Mouse (Mus musculus): ENCODE results near the gene Sult1a1. TPM values are rescaled to one million over a fixed set of nuclear protein-coding genes. Genes with fewer than 3 reads are reported as not detected.

Sult1a1 gene
- polyA plus RNA-seq, 1 experiment from 2014 or later = 3.5 TPM

Other genes with a start within 250 kb of the Sult1a1 start
- 24.6 and 27.6 TPM in 2 replicates for gene Rabep2, start 247.7 kb downstream of the Sult1a1 start, polyA plus RNA-seq (2014; fragmentation: Nextera tagmentation; extraction: Ambion mirVana)
- 0.16 TPM in 1 of 2 replicates, not detected in the other for gene Atp2a1, start 213.3 kb downstream of the Sult1a1 start, polyA plus RNA-seq (2014; fragmentation: Nextera tagmentation; extraction: Ambion mirVana)
- gene Sh2b1, start 201.0 kb downstream of the Sult1a1 start, polyA plus RNA-seq (2014; fragmentation: Nextera tagmentation; extraction: Ambion mirVana) = 40.9 and 41.4 TPM in 2 replicates
- 188 and 192 TPM in 2 replicates for gene Tufm, start 189.1 kb downstream of the Sult1a1 start, polyA plus RNA-seq (2014; fragmentation: Nextera tagmentation; extraction: Ambion mirVana)
- 44.4 and 50.7 TPM in 2 replicates for gene Atxn2l, start 173.0 kb downstream of the Sult1a1 start, polyA plus RNA-seq (2014; fragmentation: Nextera tagmentation; extraction: Ambion mirVana)
- gene Eif3c, start 110.0 kb downstream of the Sult1a1 start, polyA plus RNA-seq (2014; fragmentation: Nextera tagmentation; extraction: Ambion mirVana) = 184 and 188 TPM in 2 replicates
- 0.60 and 1.1 TPM in 2 replicates for gene Apobr, start 91.5 kb downstream of the Sult1a1 start, polyA plus RNA-seq (2014; fragmentation: Nextera tagmentation; extraction: Ambion mirVana)
- gene Cln3, start 90.6 kb downstream of the Sult1a1 start, polyA plus RNA-seq (2014; fragmentation: Nextera tagmentation; extraction: Ambion mirVana) = 24.3 and 30.3 TPM in 2 replicates
- not detected in 2 replicates for gene Il27, start 81.5 kb downstream of the Sult1a1 start, polyA plus RNA-seq (2014; fragmentation: Nextera tagmentation; extraction: Ambion mirVana)
- 6.6 and 27.3 TPM in 2 replicates for gene Nupr1, start 45.6 kb downstream of the Sult1a1 start, polyA plus RNA-seq (2014; fragmentation: Nextera tagmentation; extraction: Ambion mirVana)
- gene Sgf29, start 27.1 kb downstream of the Sult1a1 start, polyA plus RNA-seq (2014; fragmentation: Nextera tagmentation; extraction: Ambion mirVana) = 53.4 and 64.5 TPM in 2 replicates
- gene Bola2, start 19.0 kb upstream of the Sult1a1 start, polyA plus RNA-seq (2014; fragmentation: Nextera tagmentation; extraction: Ambion mirVana) = 140 and 159 TPM in 2 replicates
- 7.1 and 8.4 TPM in 2 replicates for gene Slx1b, start 19.4 kb upstream of the Sult1a1 start, polyA plus RNA-seq (2014; fragmentation: Nextera tagmentation; extraction: Ambion mirVana)
- 35.1 and 35.9 TPM in 2 replicates for gene Coro1a, start 31.4 kb upstream of the Sult1a1 start, polyA plus RNA-seq (2014; fragmentation: Nextera tagmentation; extraction: Ambion mirVana)
- 101 and 104 TPM in 2 replicates for gene Mapk3, start 83.2 kb upstream of the Sult1a1 start, polyA plus RNA-seq (2014; fragmentation: Nextera tagmentation; extraction: Ambion mirVana)
- 3.6 and 3.9 TPM in 2 replicates for gene Gdpd3, start 89.9 kb upstream of the Sult1a1 start, polyA plus RNA-seq (2014; fragmentation: Nextera tagmentation; extraction: Ambion mirVana)
- gene Ypel3, start 100.5 kb upstream of the Sult1a1 start, polyA plus RNA-seq (2014; fragmentation: Nextera tagmentation; extraction: Ambion mirVana) = 105 and 106 TPM in 2 replicates
- 0.36 and 0.47 TPM in 2 replicates for gene Tbx6, start 105.1 kb upstream of the Sult1a1 start, polyA plus RNA-seq (2014; fragmentation: Nextera tagmentation; extraction: Ambion mirVana)
- gene Ppp4c, start 116.1 kb upstream of the Sult1a1 start, polyA plus RNA-seq (2014; fragmentation: Nextera tagmentation; extraction: Ambion mirVana) = 277 and 280 TPM in 2 replicates
- gene Fam57b, start 121.2 kb upstream of the Sult1a1 start, polyA plus RNA-seq (2014; fragmentation: Nextera tagmentation; extraction: Ambion mirVana) = 1.5 and 1.8 TPM in 2 replicates
- gene 4930451I11Rik, start 155.2 kb upstream of the Sult1a1 start, polyA plus RNA-seq (2014; fragmentation: Nextera tagmentation; extraction: Ambion mirVana) = not detected in 2 replicates
- 0.86 and 1.2 TPM in 2 replicates for gene Doc2a, start 171.0 kb upstream of the Sult1a1 start, polyA plus RNA-seq (2014; fragmentation: Nextera tagmentation; extraction: Ambion mirVana)
- gene Hirip3, start 185.5 kb upstream of the Sult1a1 start, polyA plus RNA-seq (2014; fragmentation: Nextera tagmentation; extraction: Ambion mirVana) = 19.0 and 19.5 TPM in 2 replicates
- gene Ino80e, start 185.9 kb upstream of the Sult1a1 start, polyA plus RNA-seq (2014; fragmentation: Nextera tagmentation; extraction: Ambion mirVana) = 82.6 and 84.6 TPM in 2 replicates
- gene Taok2, start 208.3 kb upstream of the Sult1a1 start, polyA plus RNA-seq (2014; fragmentation: Nextera tagmentation; extraction: Ambion mirVana) = 26.6 and 29.7 TPM in 2 replicates
- gene Tmem219, start 246.5 kb upstream of the Sult1a1 start, polyA plus RNA-seq (2014; fragmentation: Nextera tagmentation; extraction: Ambion mirVana) = 29.5 and 31.7 TPM in 2 replicates

Data from intestine, embryonic 14.5 days (tissue).